Mouse (Mus musculus) hindbrain, embryonic 12.5 days (tissue): ENCODE measurements around the gene Foxp1. TPM values are rescaled to one million over a fixed set of nuclear protein-coding genes. Genes with fewer than 3 reads are reported as not detected.
A peak's percentile ranks its signal among the peaks of the same experiment; 100 is the strongest.

ENCODE experiments used
- ATAC-seq: fragments of 200-750 bp; cut with Nextera tagmentation; 2 replicates; pipeline ENCODE4 v1.8.0; 2017; ENCODE audit warnings: moderate TSS enrichment; ENCODE audit not compliant: low FRiP score
- H3K27ac ChIP-seq: fragments of 300-500 bp; sonication (generic); 2 replicates; pipeline ENCODE4 v1.5.1; 2016; ENCODE audit warnings: mild to moderate bottlenecking
- H3K27me3 ChIP-seq: fragments of 300-500 bp; sonication (generic); 2 replicates; pipeline ENCODE4 v1.6.1; 2016; ENCODE audit warnings: mild to moderate bottlenecking
- H3K36me3 ChIP-seq: fragments of 300-500 bp; sonication (generic); 2 replicates; pipeline ENCODE4 v1.6.1; 2016; ENCODE audit warnings: mild to moderate bottlenecking
- H3K4me1 ChIP-seq: fragments of 300-500 bp; sonication (generic); 2 replicates; pipeline ENCODE4 v1.6.1; 2016
- H3K4me2 ChIP-seq: fragments of 300-500 bp; sonication (generic); replicated peaks from 2 replicates; pipeline ENCODE4 v1.6.1; 2016; ENCODE audit warnings: mild to moderate bottlenecking
- H3K4me3 ChIP-seq: fragments of 300-500 bp; sonication (generic); 2 replicates; pipeline ENCODE4 v1.5.1; 2016; ENCODE audit warnings: mild to moderate bottlenecking
- H3K9ac ChIP-seq: fragments of 300-500 bp; sonication (generic); 2 replicates; pipeline ENCODE4 v1.6.1; 2016; ENCODE audit warnings: mild to moderate bottlenecking, moderate library complexity
- H3K9me3 ChIP-seq: fragments of 300-500 bp; sonication (generic); replicated peaks from 2 replicates; pipeline ENCODE4 v1.6.1; 2016; ENCODE audit warnings: mild to moderate bottlenecking
- WGBS: fragments of 180-500 bp; shearing (Covaris S2); methylation state at CpG from one replicate; pipeline ENCODE4 v1.1.7; 2016; 5-methylcytosine and 5-hydroxymethylcytosine counted together
- polyA plus RNA-seq: library from polyadenylated mRNA; unstranded; fragments of >200 nt; fragmentation: Nextera tagmentation; extraction: Ambion mirVana; gene quantifications from 2 replicates; pipeline ENCODE4 v1.2.1, GENCODE M21; 2016

Gene Foxp1
- polyA plus RNA-seq, 1 experiment from 2014 or later, result 87.6 TPM

- H3K4me3 ChIP-seq, result no peak overlapping the region
- H3K4me1 ChIP-seq, result peaks cover 13% of the 10 kb centered on the region; the same call in 1 of the 2 replicates
- H3K9me3 ChIP-seq, result no peaks in the 10 kb centered on the region
- no peaks in the 10 kb centered on the region for H3K36me3 ChIP-seq
- ATAC-seq, result no peak
- no peak overlapping the region for H3K27ac ChIP-seq
- no peak overlapping the region for H3K9ac ChIP-seq
- no peaks in the 10 kb centered on the region for H3K27me3 ChIP-seq
- 15% methylated on average over 4 of the region's 4 CpGs for WGBS
- H3K4me2 ChIP-seq, result peak overlapping the region; percentile 98; the same call in 1 of the 2 replicates
Observed at GRCm38 (mm10) chr6:99519052-99519451, 3.5 kb downstream of the Foxp1 start.

GRCm38 (mm10) chr6:99515667-99516199 is 6.8 kb downstream of the Foxp1 start:
- Histone ChIP-seq H3K36me3 (no peaks in the 10 kb centered on the region), H3K4me3 (no peak overlapping the region), H3K9ac (no peak overlapping the region), H3K4me2 (no peak overlapping the region), H3K27me3 (no peaks in the 10 kb centered on the region), H3K27ac (no peak overlapping the region), H3K9me3 (no peaks in the 10 kb centered on the region), H3K4me1 (peaks cover 15% of the 10 kb centered on the region)
- ATAC-seq, result no peak
- WGBS, result 76% methylated on average over 7 of the region's 7 CpGs

DNA sequence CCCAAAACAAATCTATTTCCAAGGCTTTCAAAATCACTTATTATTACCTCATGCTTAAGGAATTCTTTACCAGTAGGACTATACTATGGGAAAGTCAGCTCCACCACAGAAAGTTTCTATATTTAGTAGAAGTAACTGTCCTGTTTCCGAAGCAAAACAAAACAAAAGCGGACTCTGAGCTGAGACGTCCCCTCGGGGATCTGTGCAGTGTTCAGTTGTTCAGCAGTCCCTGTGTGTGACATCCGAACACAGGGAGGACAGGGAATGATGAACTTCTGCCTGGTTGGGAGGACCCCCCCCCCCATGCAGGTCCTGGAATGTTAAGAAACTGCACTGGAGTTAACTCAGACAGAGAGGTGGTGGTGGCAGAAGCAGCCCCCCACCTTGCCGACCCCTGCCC is 10.7 kb downstream of the Foxp1 start:
- Histone ChIP-seq H3K9ac (no peak overlapping the region), H3K27ac (no peak overlapping the region), H3K4me3 (no peak overlapping the region), H3K9me3 (no peaks in the 10 kb centered on the region), H3K36me3 (no peaks in the 10 kb centered on the region), H3K4me1 (peaks cover 17% of the 10 kb centered on the region), H3K27me3 (no peaks in the 10 kb centered on the region), H3K4me2 (no peak overlapping the region)
- WGBS, result 47% methylated on average over 6 of the region's 6 CpGs
- no peak for ATAC-seq

- ATAC-seq, result no peak
- no peaks in the 10 kb centered on the region for H3K27me3 ChIP-seq
- no peaks in the 10 kb centered on the region; the same call in 1 of the 2 replicates for H3K36me3 ChIP-seq
- 86% methylated on average over 9 of the region's 9 CpGs for WGBS
- H3K4me3 ChIP-seq, result no peak overlapping the region
- H3K9me3 ChIP-seq, result no peaks in the 10 kb centered on the region
- no peak overlapping the region for H3K27ac ChIP-seq
- H3K9ac ChIP-seq, result 0 out of 2 replicates have a peak overlapping the region, but pooled peaks have one; percentile 18
- no peak overlapping the region for H3K4me2 ChIP-seq
- H3K4me1 ChIP-seq, result peaks cover 12% of the 10 kb centered on the region; the same call in 1 of the 2 replicates
Observed at GRCm38 (mm10) chr6:99509189-99509592, 13.3 kb downstream of the Foxp1 start.

DNA sequence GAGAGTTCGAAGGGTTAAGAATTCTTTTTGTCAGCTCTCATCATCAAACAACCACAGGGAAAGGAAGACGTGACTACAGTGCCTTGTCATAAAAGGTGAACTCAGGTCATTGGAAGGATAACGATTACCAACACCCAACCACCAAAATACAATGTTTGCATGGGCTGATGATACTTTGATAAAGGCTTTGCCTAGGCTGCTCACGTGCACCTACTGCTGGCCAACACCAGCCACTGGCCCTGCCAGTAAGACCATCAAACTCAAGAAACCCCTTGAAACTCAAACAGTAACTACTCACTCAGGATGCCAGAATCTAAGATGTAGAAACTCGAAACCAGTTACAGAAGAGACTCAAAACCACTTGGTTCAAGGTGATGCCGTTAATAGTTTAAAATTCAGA is 15.7 kb downstream of the Foxp1 start:
- WGBS, result 90% methylated on average over 6 of the region's 6 CpGs
- ATAC-seq, result no peak

DNA sequence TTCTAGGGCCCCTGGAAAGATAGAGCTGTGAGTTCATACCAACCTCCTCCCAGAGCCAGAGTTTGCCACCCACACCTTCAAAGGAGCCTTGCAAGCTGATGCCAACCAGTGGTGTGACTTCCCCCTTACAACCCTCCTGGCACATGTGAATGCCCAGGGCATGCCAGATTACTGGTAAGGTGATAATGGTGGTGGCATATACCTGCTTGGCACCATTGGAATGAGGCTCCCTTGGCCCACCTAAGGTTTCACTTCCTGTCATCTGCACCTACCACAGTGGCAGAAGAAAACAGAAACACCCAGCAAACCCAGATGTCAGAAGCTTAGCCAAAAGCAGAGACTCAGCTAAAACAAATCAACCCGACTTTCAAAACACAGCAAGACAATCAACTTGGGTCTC is 18.8 kb downstream of the Foxp1 start:
- no peaks in the 10 kb centered on the region for H3K9me3 ChIP-seq
- H3K4me2 ChIP-seq, result no peak overlapping the region
- no peaks in the 10 kb centered on the region for H3K27me3 ChIP-seq
- H3K4me3 ChIP-seq, result no peak overlapping the region
- ATAC-seq, result no peak
- no peak overlapping the region for H3K27ac ChIP-seq
- H3K36me3 ChIP-seq, result no peaks in the 10 kb centered on the region; the same call in 1 of the 2 replicates
- no peaks in the 10 kb centered on the region for H3K4me1 ChIP-seq
- no peak overlapping the region for H3K9ac ChIP-seq
- 81% methylated on average over 1 of the region's 1 CpGs for WGBS

More for the DNA sequence above, 15.7 kb downstream of the Foxp1 start:
- peaks cover 6% of the 10 kb centered on the region; the same call in 1 of the 2 replicates for H3K4me1 ChIP-seq
- no peaks in the 10 kb centered on the region for H3K27me3 ChIP-seq
- H3K4me2 ChIP-seq, result no peak overlapping the region
- no peak overlapping the region for H3K27ac ChIP-seq
- no peak overlapping the region for H3K9ac ChIP-seq
- H3K9me3 ChIP-seq, result no peaks in the 10 kb centered on the region
- H3K4me3 ChIP-seq, result no peak overlapping the region
- H3K36me3 ChIP-seq, result no peaks in the 10 kb centered on the region; the same call in 1 of the 2 replicates

GRCm38 (mm10) chr6:99502727-99503126 is 19.8 kb downstream of the Foxp1 start:
- Histone ChIP-seq H3K9me3 (no peaks in the 10 kb centered on the region), H3K4me2 (no peak overlapping the region), H3K36me3 (no peaks in the 10 kb centered on the region; the same call in 1 of the 2 replicates), H3K4me1 (no peaks in the 10 kb centered on the region), H3K27ac (no peak overlapping the region), H3K27me3 (no peaks in the 10 kb centered on the region), H3K9ac (no peak overlapping the region), H3K4me3 (no peak overlapping the region)
- ATAC-seq, result no peak
- WGBS, result 92% methylated on average over 2 of the region's 2 CpGs

DNA sequence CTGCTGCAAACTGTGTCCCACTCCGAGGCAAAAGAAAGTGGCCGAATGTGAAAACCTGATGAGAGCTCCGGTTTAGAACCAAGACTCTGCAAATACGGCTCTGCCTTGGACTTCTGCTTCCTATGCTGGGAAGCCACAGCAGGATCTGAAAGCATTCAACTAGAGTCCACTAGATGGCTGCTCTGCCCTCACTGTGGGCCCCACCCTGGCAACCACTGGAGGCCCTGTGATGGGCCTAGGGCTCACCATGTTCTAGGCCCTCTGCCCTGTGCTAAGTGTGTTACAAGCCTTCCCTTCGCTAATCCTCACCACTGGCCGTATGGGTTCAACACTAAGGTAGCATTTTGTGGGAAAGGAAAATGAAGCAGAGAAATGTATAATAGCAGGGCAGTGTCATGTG is 20.2 kb downstream of the Foxp1 start:
- no peaks in the 10 kb centered on the region for H3K27me3 ChIP-seq
- H3K9me3 ChIP-seq, result no peaks in the 10 kb centered on the region
- 87% methylated on average over 6 of the region's 6 CpGs for whole genome bisulfite sequencing

GRCm38 (mm10) chr6:99500570-99501270 is 21.8 kb downstream of the Foxp1 start:
- Histone ChIP-seq H3K9ac (no peak overlapping the region), H3K36me3 (no peaks in the 10 kb centered on the region), H3K9me3 (no peaks in the 10 kb centered on the region), H3K27me3 (no peaks in the 10 kb centered on the region), H3K4me3 (no peak overlapping the region), H3K4me2 (no peak overlapping the region), H3K4me1 (0 out of 2 replicates have a peak, but pooled peaks cover 3% of the 10 kb centered on the region), H3K27ac (no peak overlapping the region)
- ATAC-seq, result no peak
- 95% methylated on average over 3 of the region's 3 CpGs for WGBS

More for the DNA sequence above, 20.2 kb downstream of the Foxp1 start:
- no peak overlapping the region for H3K4me2 ChIP-seq
- no peak overlapping the region for H3K27ac ChIP-seq
- ATAC-seq, result no peak
- H3K36me3 ChIP-seq, result no peaks in the 10 kb centered on the region; the same call in 1 of the 2 replicates
- H3K9ac ChIP-seq, result no peak overlapping the region
- no peak overlapping the region for H3K4me3 ChIP-seq
- H3K4me1 ChIP-seq, result no peaks in the 10 kb centered on the region

DNA sequence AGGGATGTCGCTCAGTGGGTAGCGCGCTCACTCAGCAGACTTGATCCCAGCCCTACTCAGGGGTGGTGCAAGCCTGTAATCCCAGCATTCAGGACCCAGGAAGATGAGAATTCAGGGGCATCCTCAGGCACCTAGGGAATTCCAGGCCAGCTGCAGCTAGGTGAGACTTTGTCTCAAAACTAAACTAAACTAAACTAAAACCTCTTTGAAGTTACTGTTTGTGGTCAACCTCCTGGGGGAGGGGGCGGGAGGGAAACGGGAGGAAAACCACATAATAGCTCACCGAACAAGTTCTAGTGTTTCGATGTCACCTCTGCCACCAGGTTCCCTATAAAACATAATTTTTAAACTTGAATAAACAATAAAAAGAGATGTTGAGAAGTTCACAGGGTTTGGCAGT is 24.4 kb downstream of the Foxp1 start:
- 0 out of 2 replicates have a peak, but pooled peaks cover 3% of the 10 kb centered on the region for H3K4me1 ChIP-seq
- H3K27me3 ChIP-seq, result no peaks in the 10 kb centered on the region
- no peak overlapping the region for H3K27ac ChIP-seq
- H3K9ac ChIP-seq, result no peak overlapping the region
- no peak overlapping the region for H3K4me3 ChIP-seq
- 85% methylated on average over 7 of the region's 7 CpGs for WGBS
- no peak for ATAC-seq
- no peaks in the 10 kb centered on the region for H3K9me3 ChIP-seq
- H3K36me3 ChIP-seq, result no peaks in the 10 kb centered on the region
- H3K4me2 ChIP-seq, result no peak overlapping the region

GRCm38 (mm10) chr6:99496114-99496513 is 26.4 kb downstream of the Foxp1 start:
- WGBS, result 74% methylated on average over 5 of the region's 5 CpGs
- H3K4me1 ChIP-seq, result 0 out of 2 replicates have a peak, but pooled peaks cover 3% of the 10 kb centered on the region
- ATAC-seq, result no peak

GRCm38 (mm10) chr6:99492937-99493336 is 29.6 kb downstream of the Foxp1 start:
- ATAC-seq, result no peak
- no peaks in the 10 kb centered on the region for H3K36me3 ChIP-seq
- H3K27me3 ChIP-seq, result no peaks in the 10 kb centered on the region
- no peaks in the 10 kb centered on the region for H3K9me3 ChIP-seq
- WGBS, result 56% methylated on average over 3 of the region's 3 CpGs
- H3K4me1 ChIP-seq, result 0 out of 2 replicates have a peak, but pooled peaks cover 6% of the 10 kb centered on the region
- H3K27ac ChIP-seq, result no peak overlapping the region
- no peak overlapping the region for H3K4me3 ChIP-seq
- no peak overlapping the region for H3K4me2 ChIP-seq
- no peak overlapping the region for H3K9ac ChIP-seq

More at GRCm38 (mm10) chr6:99496114-99496513, 26.4 kb downstream of the Foxp1 start:
- H3K27ac ChIP-seq, result no peak overlapping the region
- no peak overlapping the region for H3K9ac ChIP-seq
- H3K4me3 ChIP-seq, result no peak overlapping the region
- no peaks in the 10 kb centered on the region for H3K36me3 ChIP-seq
- no peaks in the 10 kb centered on the region for H3K9me3 ChIP-seq
- no peak overlapping the region for H3K4me2 ChIP-seq
- H3K27me3 ChIP-seq, result no peaks in the 10 kb centered on the region
